ENCODE assay signal across 20 mouse cellular contexts in the genomic region with DNA sequence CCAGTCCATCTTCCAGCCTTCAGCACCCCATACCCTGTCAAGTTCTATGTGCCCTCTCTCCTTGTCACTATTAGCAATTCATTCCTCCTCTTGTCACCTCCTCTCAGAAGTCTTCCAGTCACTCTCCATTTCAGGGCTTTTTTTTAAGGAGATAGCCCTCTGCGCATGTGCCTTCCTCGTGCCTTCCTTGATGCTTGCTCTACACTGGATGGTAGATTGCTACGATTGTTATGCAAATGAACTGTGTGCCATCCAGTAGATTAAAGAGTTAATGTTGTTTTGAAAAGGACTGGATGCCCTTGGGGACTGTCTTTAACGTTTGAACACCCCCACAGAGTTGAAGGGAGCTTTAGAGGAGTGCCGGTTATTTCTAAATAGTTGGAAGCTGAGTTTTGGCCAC. TPM values are rescaled to one million over a fixed set of nuclear protein-coding genes. Genes with fewer than 3 reads are reported as not detected.
"Had no signal": no experiment of that assay in that cellular context is flagged by ENCODE, and none has a peak within 500 bp of the region (broad histone marks: within the 10 kb centered on the region; RNA-seq: fewer than 3 reads in every experiment).

No protein-coding gene starts in this region.

- DNase-seq: left cerebral cortex, postnatal 4 days; liver; liver, embryonic 13.5 days; liver, postnatal 0 days; lung, adult 18-20 months; lung, adult 2 months; lung, embryonic 14.5 days; lung, postnatal 10 days; lung, postnatal 14 days; lung, postnatal 36 days; lung, postnatal 4 days; midbrain, embryonic 14.5 days had no signal

RNA-seq across cellular contexts. Expression of a gene that starts 14.4 kb away (rescaled TPM):
- total RNA-seq: liver, adult 2 months; megakaryocyte progenitor cell, adult 5-6 weeks; megakaryocyte, adult 5-6 weeks; megakaryocyte-erythroid progenitor cell, adult 5-6 weeks; midbrain, postnatal 0 days; monocyte, adult 5-6 weeks had no signal

RNA-seq across cellular contexts. Expression of a gene that starts 46.1 kb away (rescaled TPM):
- total RNA-seq: left cerebral cortex, postnatal 25 days; left cerebral cortex, postnatal 36 days; left cerebral cortex, postnatal 4 days; megakaryocyte progenitor cell, adult 5-6 weeks; megakaryocyte, adult 5-6 weeks; megakaryocyte-erythroid progenitor cell, adult 5-6 weeks; midbrain, postnatal 0 days; monocyte, adult 5-6 weeks had no signal
